Mouse (Mus musculus) limb, embryonic 14.5 days (tissue): Measurements from ENCODE around the gene Pate2. TPM values are rescaled to one million over a fixed set of nuclear protein-coding genes. Genes with fewer than 3 reads are reported as not detected.

Experiments used
- ATAC-seq: fragments of 200-750 bp; cut with Nextera tagmentation; 2 replicates; pipeline ENCODE4 v1.8.0; 2017; ENCODE audit warnings: low read depth, moderate number of reproducible peaks, moderate TSS enrichment; ENCODE audit not compliant: low FRiP score
- DNase-seq: peaks from one replicate; pipeline ENCODE4 v3.0.0-alpha.2; 2015; ENCODE audit warnings: low spot score
- H3K27ac ChIP-seq: fragments of 300-500 bp; sonication (generic); replicated peaks from 2 replicates; pipeline ENCODE4 v1.5.1; 2014; ENCODE audit warnings: low read depth, mild to moderate bottlenecking, low read length, moderate library complexity, mixed read lengths
- H3K27me3 ChIP-seq: fragments of 300-500 bp; sonication (generic); 2 replicates; pipeline ENCODE4 v1.6.1; 2014; ENCODE audit warnings: low read length, mixed read lengths; ENCODE audit not compliant: control insufficient read depth, insufficient read depth
- H3K36me3 ChIP-seq: fragments of 300-500 bp; sonication (generic); 2 replicates; pipeline ENCODE4 v1.6.1; 2014; ENCODE audit warnings: mild to moderate bottlenecking, low read length, moderate library complexity, mixed read lengths; ENCODE audit not compliant: control insufficient read depth, insufficient read depth
- H3K4me1 ChIP-seq: fragments of 300-500 bp; sonication (generic); 2 replicates; pipeline ENCODE4 v1.6.1; 2014; ENCODE audit warnings: antibody characterized with exemption, low read length, mixed read lengths; ENCODE audit not compliant: control insufficient read depth, insufficient read depth
- H3K4me2 ChIP-seq: fragments of 300-500 bp; sonication (generic); replicated peaks from 2 replicates; pipeline ENCODE4 v1.6.1; 2014; ENCODE audit warnings: low read depth, mild to moderate bottlenecking, low read length, moderate library complexity; ENCODE audit not compliant: severe bottlenecking
- H3K4me3 ChIP-seq: fragments of 300-500 bp; sonication (generic); replicated peaks from 2 replicates; pipeline ENCODE4 v1.5.1; 2014; ENCODE audit warnings: low read length
- H3K9ac ChIP-seq: fragments of 300-500 bp; sonication (generic); 2 replicates; pipeline ENCODE4 v1.6.1; 2014; ENCODE audit warnings: mild to moderate bottlenecking, low read depth, low read length, moderate library complexity; ENCODE audit not compliant: severe bottlenecking
- H3K9me3 ChIP-seq: fragments of 300-500 bp; sonication (generic); 2 replicates; pipeline ENCODE4 v1.6.1; 2016; ENCODE audit warnings: low read length; ENCODE audit not compliant: control insufficient read depth
- POLR2A ChIP-seq: fragments of 200-500 bp; IDR thresholded peaks from 2 replicates; pipeline ENCODE4 v1.8.0; 2012; ENCODE audit warnings: inconsistent platforms, mild to moderate bottlenecking, moderate library complexity, borderline replicate concordance; ENCODE audit not compliant: insufficient read depth, insufficient read length; ENCODE audit errors: extremely low read depth
- WGBS: fragments of 180-500 bp; shearing (Covaris S2); extraction: QIAGEN DNeasy Blood & Tissue Kit; methylation state at CpG from one replicate; pipeline ENCODE4 v1.1.7; 2014; 5-methylcytosine and 5-hydroxymethylcytosine counted together
- polyA plus RNA-seq, 2 experiments: library from polyadenylated mRNA; depleted of rRNA in 1 of 2; stranded (reverse) in 1 of 2; unstranded in 1 of 2; fragments of >200 nt; fragmentation: Nextera tagmentation in 1 of 2; extraction: Ambion mirVana in 1 of 2; gene quantifications; 2 replicates each; pipeline versions ENCODE4 v1.2.1 to v1.2.3; 2012 to 2014

Gene Pate2
- polyA plus RNA-seq (2012; rRNA removed), result 0.53 and 0.97 TPM in 2 replicates
- 0.37 and 0.55 TPM in 2 replicates for polyA plus RNA-seq (2014; fragmentation: Nextera tagmentation; extraction: Ambion mirVana)

GRCm38 (mm10) chr9:35569571-35570534, at the start of gene Pate2, which contains the start of gene Hyls1:
Pate2 (plus strand) TSS chr9:35570284.
Hyls1 (minus strand) TSS chr9:35570398.
- WGBS, result under 1% methylated on average over 86 of the region's 86 CpGs
- H3K27me3 ChIP-seq, result peaks cover 3% of the 10 kb centered on the region; the same call in 1 of the 2 replicates
- no peaks in the 10 kb centered on the region for H3K9me3 ChIP-seq
- ATAC-seq, result peak; percentile 97
- peak within 1 kb of the TSS; percentile 72 for H3K9ac ChIP-seq
- H3K36me3 ChIP-seq, result peaks cover 35% of the 10 kb centered on the region
- H3K4me3 ChIP-seq, result peak within 1 kb of the TSS; percentile 80
- peak; percentile 75; the same call in 1 of the 2 replicates for TF ChIP-seq POLR2A
- peak within 1 kb of the TSS; percentile 67 for H3K4me2 ChIP-seq
- no peaks in the 10 kb centered on the region for H3K4me1 ChIP-seq
- peak within 1 kb of the TSS; percentile 89 for H3K27ac ChIP-seq
- DNase-seq, result peak; percentile 99

GRCm38 (mm10) chr9:35520631-35521348, 49.3 kb upstream of the Pate2 start:
- 65% methylated on average over 6 of the region's 6 CpGs for WGBS
- no peaks in the 10 kb centered on the region for H3K27me3 ChIP-seq
- no peak for TF ChIP-seq POLR2A
- ATAC-seq, result no peak
- no peaks in the 10 kb centered on the region for H3K9me3 ChIP-seq
- no peak overlapping the region for H3K9ac ChIP-seq
- no peaks in the 10 kb centered on the region for H3K36me3 ChIP-seq
- H3K4me1 ChIP-seq, result peaks cover 35% of the 10 kb centered on the region
- H3K4me2 ChIP-seq, result no peak overlapping the region
- peak overlapping the region; percentile 26; the same call in 1 of the 2 replicates for H3K27ac ChIP-seq
- no peak overlapping the region for H3K4me3 ChIP-seq
- no peak for DNase-seq

GRCm38 (mm10) chr9:35522241-35522640, 47.8 kb upstream of the Pate2 start:
- no peak for TF ChIP-seq POLR2A
- Histone ChIP-seq H3K27ac (peak overlapping the region; percentile 85; the same call in 1 of the 2 replicates), H3K36me3 (no peaks in the 10 kb centered on the region), H3K9ac (no peak overlapping the region), H3K4me3 (no peak overlapping the region), H3K4me1 (peaks cover 35% of the 10 kb centered on the region), H3K27me3 (no peaks in the 10 kb centered on the region), H3K4me2 (no peak overlapping the region), H3K9me3 (no peaks in the 10 kb centered on the region)
- WGBS, result 50% methylated on average over 2 of the region's 2 CpGs
- no peak for ATAC-seq
- DNase-seq, result no peak

GRCm38 (mm10) chr9:35522821-35523515, 47.1 kb upstream of the Pate2 start:
- no peak for TF ChIP-seq POLR2A
- H3K9ac ChIP-seq, result no peak overlapping the region
- H3K27me3 ChIP-seq, result no peaks in the 10 kb centered on the region
- H3K27ac ChIP-seq, result peak overlapping the region; percentile 85
- no peak overlapping the region for H3K4me3 ChIP-seq
- DNase-seq (peak; percentile 56), ATAC-seq (no peak)
- H3K4me2 ChIP-seq, result no peak overlapping the region
- WGBS, result 52% methylated on average over 1 of the region's 1 CpGs
- peaks cover 35% of the 10 kb centered on the region for H3K4me1 ChIP-seq
- H3K9me3 ChIP-seq, result no peaks in the 10 kb centered on the region
- no peaks in the 10 kb centered on the region for H3K36me3 ChIP-seq
